Mouse (Mus musculus) thymus, postnatal 4 days (tissue): ENCODE data around the gene Crb1.
"Not testable (repeated sequence)": the region's sequence is repeated elsewhere in the genome, so short reads cannot be mapped to it uniquely, and the experiment has no call there.

ENCODE experiments used
- DNase-seq: peaks from one replicate; pipeline ENCODE4 v3.0.0; 2021

Gene Crb1

DNA sequence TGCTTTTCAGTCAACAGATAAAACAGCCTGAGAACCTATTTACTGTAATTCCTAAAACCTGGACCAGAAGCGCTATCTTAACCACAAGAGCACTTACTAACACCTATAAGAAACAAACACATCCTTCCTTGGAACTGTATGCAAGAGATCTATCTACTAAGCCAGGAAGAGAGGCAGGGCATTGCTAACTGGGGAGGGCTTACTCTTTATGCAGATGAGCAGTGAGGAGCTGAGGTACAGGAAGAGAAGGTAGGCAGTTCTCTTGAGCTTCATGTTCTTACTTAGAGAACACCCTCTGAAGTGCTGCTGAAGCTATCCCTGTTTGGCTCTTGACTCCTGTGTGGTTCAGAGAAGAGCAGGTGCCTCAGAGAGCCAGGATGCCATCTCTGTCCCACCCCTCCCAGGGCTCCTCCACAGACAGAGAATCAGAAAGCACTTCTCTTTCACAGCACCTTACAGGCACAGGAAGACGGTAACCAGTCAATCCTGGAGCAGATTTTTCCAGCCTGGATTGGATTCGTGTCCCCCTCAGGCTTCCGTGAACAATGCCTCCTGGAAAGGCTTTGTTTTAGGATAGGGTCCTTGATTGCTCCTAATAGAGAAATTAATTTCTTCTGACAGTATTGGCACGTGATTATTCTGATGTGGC is at the start of gene Crb1:
Crb1 (minus strand) TSS at position 463 of the 649 bp plus-strand sequence.
- DNase-seq = peak; percentile 5

DNA sequence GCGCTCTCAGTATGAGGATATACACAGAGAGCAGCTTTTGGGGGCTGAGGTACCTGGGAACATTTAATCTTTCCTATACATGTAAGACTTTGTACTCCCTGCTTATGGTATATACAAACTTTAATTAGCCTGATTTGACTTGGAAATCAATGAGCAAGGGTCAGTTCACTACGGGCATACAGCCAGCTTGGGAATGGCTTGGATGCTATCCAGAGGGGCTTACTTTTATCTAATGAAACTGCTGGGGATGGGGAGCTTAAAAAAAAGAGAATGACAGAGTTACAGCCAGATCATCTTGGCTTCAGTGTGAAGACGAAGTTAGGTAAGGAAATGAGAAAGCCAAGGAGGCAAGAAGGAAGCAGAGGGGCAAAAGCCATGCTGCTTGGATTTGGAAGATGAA is 48.1 kb upstream of the Crb1 start:
- DNase-seq = no peak

GRCm38 (mm10) chr1:139423931-139424330 is 47.0 kb upstream of the Crb1 start:
- DNase-seq = no peak

DNA sequence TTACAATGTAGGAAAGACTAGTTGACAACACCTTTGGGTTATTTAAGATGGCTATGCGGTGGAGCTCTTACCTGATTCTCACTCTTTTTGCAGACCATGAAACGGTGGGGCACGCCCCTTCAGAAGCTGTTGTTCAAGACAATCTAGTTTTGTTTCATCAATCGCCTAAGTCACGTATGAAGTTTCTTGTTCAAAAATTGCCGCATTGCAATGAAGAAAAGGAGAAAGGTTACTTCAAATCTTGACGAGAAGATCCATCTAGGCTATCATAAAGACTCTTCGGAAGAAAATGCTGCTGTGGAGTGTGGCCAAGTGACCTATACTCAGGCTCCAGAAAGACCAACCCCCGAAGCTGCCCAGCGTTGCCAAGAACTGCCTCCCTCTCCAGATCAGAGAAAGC is 46.0 kb upstream of the Crb1 start:
- DNase-seq = peak; percentile 44

DNA sequence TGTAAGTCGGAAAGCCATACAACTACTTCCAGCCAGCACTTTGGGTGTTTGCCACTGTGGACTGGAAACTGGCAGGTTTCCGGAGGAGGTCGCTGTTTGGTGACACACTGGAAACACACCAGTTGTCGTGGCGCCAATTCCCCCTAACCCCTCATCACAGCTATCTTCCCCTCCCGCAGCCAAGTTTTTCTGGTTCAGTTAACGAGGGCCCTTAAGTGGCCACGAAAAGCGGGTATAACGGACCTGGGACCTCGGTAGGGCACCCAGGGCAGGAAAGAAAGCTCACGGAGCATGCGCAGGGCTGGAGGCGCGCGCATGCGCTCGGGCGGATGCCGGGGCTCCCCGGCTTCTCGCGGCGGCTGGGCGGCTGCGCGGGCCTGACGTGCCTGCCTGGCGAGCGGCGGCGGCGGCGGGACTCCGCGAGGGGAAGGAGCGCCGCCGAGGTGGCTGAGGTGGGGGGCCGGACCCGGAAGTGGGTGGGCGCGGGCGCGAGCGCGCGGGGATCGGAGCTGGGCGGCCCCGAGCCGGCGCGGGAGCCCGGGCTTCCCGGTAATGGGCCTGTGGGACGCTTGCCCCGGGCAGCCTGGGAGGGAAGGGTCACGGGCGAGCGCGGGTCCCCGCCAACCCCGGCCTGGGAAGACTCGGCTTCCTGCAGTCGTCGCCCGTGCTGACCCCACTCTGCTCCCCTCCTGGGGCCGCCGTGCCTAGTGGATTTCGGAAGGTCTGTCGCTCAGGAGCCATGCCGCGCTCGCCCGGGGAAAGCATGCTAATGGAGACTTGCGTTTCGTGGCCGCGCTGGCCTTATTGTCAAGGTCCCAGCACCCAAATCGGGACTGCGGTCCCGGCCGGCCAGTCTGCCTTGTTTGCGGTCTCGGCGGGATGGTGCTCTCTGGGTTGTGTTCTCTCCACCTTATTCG is 45.2 kb upstream of the Crb1 start, which contains the start of gene Zbtb41:
Zbtb41 (plus strand) TSS at position 414 of the 917 bp plus-strand sequence.
- DNase-seq = peak; percentile 93

GRCm38 (mm10) chr1:139421521-139421874 is 44.6 kb upstream of the Crb1 start:
- no peak for DNase-seq

- DNase-seq = no peak
These were observed 36.6 kb upstream of the Crb1 start for GRCm38 (mm10) chr1:139413465-139413864.

DNA sequence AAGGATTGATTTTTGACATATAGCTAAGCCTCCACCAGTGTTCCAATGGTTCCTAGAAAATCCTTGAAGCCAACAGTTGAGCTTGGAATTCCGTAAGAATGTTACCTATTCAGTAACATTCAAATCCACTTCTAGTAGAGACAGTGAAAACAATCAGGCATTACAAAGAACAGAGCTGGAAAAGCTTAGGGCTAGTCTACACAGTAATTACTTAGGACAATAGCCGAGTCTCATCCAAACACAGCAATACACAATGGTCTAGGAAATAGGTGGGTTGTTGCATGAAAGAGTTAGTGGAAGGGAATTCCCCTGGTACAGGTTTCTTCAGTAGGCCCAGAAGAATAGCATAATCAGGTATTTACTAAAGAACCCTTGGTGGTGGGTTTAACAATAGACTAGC is 35.5 kb upstream of the Crb1 start:
- not testable (repeated sequence) for DNase-seq

DNA sequence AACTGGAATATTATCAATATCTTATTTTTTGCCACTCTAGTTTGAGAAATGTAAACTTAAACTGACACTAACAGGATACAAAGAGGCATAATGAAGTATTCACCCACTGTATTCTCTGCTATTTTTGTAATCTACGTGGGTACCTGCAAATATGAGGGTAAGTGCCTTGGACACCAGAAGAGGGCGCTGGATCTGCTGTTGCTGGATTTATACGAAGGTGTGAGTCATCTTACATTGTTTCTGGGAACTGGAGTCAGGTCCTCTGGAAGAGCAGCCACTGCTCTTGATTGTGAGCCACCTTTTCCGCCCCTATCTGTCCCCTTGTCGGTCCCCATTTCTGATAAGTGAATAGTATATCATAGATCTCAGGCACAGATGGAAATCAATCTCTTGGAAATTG is 30.8 kb upstream of the Crb1 start:
- no peak for DNase-seq

- no peak for DNase-seq
These were observed 28.9 kb upstream of the Crb1 start for GRCm38 (mm10) chr1:139405766-139406165.

- DNase-seq = no peak
These were observed 19.7 kb upstream of the Crb1 start for GRCm38 (mm10) chr1:139396589-139396988.

GRCm38 (mm10) chr1:139391747-139392146 is 14.8 kb upstream of the Crb1 start:
- no peak for DNase-seq

GRCm38 (mm10) chr1:139379621-139379984 is 2.7 kb upstream of the Crb1 start:
- no peak for DNase-seq

GRCm38 (mm10) chr1:139378861-139379620 is 2.1 kb upstream of the Crb1 start:
- peak; percentile 42 for DNase-seq

- no peak for DNase-seq
These were observed 1.0 kb downstream of the Crb1 start for GRCm38 (mm10) chr1:139375900-139376299.

- DNase-seq = no peak
These were observed 5.6 kb downstream of the Crb1 start for GRCm38 (mm10) chr1:139371341-139371740.

- no peak for DNase-seq
These were observed 28.3 kb downstream of the Crb1 start for GRCm38 (mm10) chr1:139348566-139348965.

DNA sequence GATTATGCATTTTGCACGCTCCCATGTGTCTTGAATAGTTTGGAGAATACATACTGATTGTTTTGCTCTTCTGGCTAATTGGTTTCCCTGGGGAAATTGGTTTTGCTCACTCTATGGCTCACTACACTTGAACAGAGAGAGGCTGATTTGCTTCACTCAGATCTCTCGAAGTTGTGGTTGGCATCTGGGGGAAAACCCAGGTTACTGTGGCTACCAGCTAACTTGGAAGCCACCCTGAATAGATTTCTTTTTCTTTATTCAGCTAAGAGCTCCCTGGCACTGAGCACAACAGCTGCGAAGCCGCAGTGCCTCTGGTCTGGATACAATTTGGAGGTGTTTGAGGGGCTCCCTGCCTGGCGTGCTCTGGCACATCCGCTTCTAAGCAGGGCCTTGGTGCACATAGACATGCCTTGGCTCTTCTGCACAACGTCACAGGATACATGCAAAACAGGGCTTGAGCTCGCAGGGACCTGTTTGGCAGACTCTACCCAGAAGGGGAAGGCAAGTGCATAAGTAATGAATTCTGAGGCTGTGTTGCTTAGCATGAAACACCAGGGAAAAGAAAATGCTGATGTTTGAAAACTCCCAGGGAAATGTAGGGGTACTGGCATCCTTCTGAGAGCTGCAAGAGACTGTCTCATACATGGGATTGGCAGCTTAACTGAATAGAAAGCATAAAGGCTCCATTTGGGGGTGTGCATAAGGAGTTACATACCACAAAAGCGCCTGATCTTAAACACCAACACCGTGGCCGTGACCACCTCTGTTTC is 30.1 kb downstream of the Crb1 start:
- no peak for DNase-seq

- DNase-seq = no peak
These were observed 30.8 kb downstream of the Crb1 start for GRCm38 (mm10) chr1:139346030-139346601.

DNA sequence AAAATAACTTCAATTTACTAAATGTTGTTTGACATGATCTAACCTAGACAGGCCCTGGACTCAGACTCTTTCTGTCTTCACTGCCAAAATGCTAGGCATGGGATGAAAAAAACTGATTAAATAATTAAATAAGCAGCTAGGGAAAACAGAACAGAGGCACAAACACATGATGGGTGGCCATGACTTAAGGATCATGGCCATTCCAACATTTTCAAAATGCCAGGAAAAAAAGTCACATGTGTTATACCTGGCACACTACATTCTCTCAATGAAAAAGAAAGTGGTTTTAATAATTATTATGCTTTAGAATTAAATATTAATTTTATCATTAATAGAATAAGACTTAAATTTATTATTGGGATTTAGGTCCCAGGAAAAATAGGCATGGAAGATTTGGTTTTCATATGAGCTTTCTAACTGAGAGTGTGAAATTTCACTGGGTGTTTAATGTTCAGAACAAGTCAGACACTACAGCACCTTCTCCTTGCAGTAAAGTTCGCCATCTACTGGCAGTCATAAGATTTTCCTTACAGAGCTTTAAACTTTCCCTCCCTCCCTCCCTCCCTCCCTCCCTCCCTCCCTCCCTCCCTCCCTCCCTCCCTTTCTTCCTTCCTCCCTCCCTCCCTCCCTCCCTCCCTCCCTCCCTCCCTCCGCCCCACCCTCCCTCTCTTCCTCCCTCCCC is 36.6 kb downstream of the Crb1 start:
- DNase-seq = no peak

- no peak for DNase-seq
These were observed 39.9 kb downstream of the Crb1 start for GRCm38 (mm10) chr1:139336997-139337396.

GRCm38 (mm10) chr1:139328811-139329210 is 48.1 kb downstream of the Crb1 start:
- no peak for DNase-seq
